Comparison of ENCODE assay signal across 12 mouse cellular contexts in genomic region chr1:160149291-160149906, GRCm38 (mm10). TPM values are rescaled to one million over a fixed set of nuclear protein-coding genes. Genes with fewer than 3 reads are reported as not detected.
DNase-seq lines count a peak whose midpoint lies in the region; ATAC-seq lines count a peak whose summit lies in the region.
"Had no signal": no experiment of that assay in that cellular context is flagged by ENCODE, and none has a peak within 500 bp of the region (broad histone marks: within the 10 kb centered on the region; RNA-seq: fewer than 3 reads in every experiment).

No protein-coding gene starts in this region.

- no peak overlapping the region for H3K4me2 ChIP-seq in kidney, embryonic 14.5 days (replicated peaks; ENCODE audit: low read depth, low read length)
- H3K4me2 ChIP-seq: heart, embryonic 12.5 days; lung, embryonic 14.5 days; neural tube, embryonic 12.5 days had no signal

- no peaks in the 10 kb centered on the region for H3K9me3 ChIP-seq in kidney, embryonic 14.5 days (ENCODE audit: control insufficient read depth, low read length)
- H3K9me3 ChIP-seq: heart, embryonic 12.5 days; neural tube, embryonic 12.5 days had no signal

- 40% methylated on average over 11 of the region's 11 CpGs for WGBS in kidney, embryonic 14.5 days

- no peak overlapping the region for H3K9ac ChIP-seq in kidney, embryonic 14.5 days (ENCODE audit: low read depth, low read length)
- H3K9ac ChIP-seq: heart, embryonic 12.5 days; lung, embryonic 14.5 days; neural tube, embryonic 12.5 days had no signal

- no peaks in the 10 kb centered on the region for H3K36me3 ChIP-seq in kidney, embryonic 14.5 days (ENCODE audit: control insufficient read depth, insufficient read depth, low read length)
- H3K36me3 ChIP-seq: heart, embryonic 12.5 days; neural tube, embryonic 12.5 days had no signal

- 0 out of 2 replicates have a peak, but pooled peaks have one; percentile 16 for ATAC-seq in kidney, embryonic 14.5 days (ENCODE audit: low FRiP score, low TSS enrichment)

- H3K4me3 ChIP-seq in kidney, embryonic 14.5 days (ENCODE audit: low read length) = no peak overlapping the region
- H3K4me3 ChIP-seq: heart, embryonic 12.5 days; neural tube, embryonic 12.5 days had no signal

- no peaks in the 10 kb centered on the region for H3K4me1 ChIP-seq in kidney, embryonic 14.5 days (ENCODE audit: control insufficient read depth, insufficient read depth, low read length)
- H3K4me1 ChIP-seq: heart, embryonic 12.5 days had no signal

- no peaks in the 10 kb centered on the region for H3K27me3 ChIP-seq in kidney, embryonic 14.5 days (ENCODE audit: control insufficient read depth, insufficient read depth, low read length)
- H3K27me3 ChIP-seq: heart, embryonic 12.5 days; neural tube, embryonic 12.5 days had no signal

- H3K27ac ChIP-seq in kidney, embryonic 14.5 days (ENCODE audit: low read depth, low read length) = no peak overlapping the region
- H3K27ac ChIP-seq: neural tube, embryonic 12.5 days had no signal

- no peak for DNase-seq in kidney, adult 11 months
- DNase-seq in frontal cortex, postnatal 25 days (ENCODE audit: low spot score in 2 of 2) = peak; percentile 8 to 17
- peak; percentile 38 to 40 for DNase-seq in layer of hippocampus, postnatal 36 days
- DNase-seq in right cerebral cortex, postnatal 10 days (ENCODE audit: low spot score in 2 of 2) = peak; percentile 62 to 69
- no peak for DNase-seq in ovary, postnatal 10 days (ENCODE audit: low spot score)
- DNase-seq in adrenal gland, adult 8-10 months = no peak
- no peak for DNase-seq in T-cell, adult 2 months (ENCODE audit: low spot score)
- DNase-seq: kidney, postnatal 4 days; lung, embryonic 14.5 days had no signal

RNA-seq across cellular contexts. Expression of gene Tnn, which starts 4.0 kb away (rescaled TPM):
- 0.28 and 0.31 TPM in 2 replicates for polyA plus RNA-seq in kidney, embryonic 14.5 days (2014; fragmentation: Nextera tagmentation; extraction: Ambion mirVana)
- total RNA-seq in layer of hippocampus, postnatal 36 days (2021) = under 1 TPM; 0.08 to 0.10 TPM
- total RNA-seq in adrenal gland, adult 8-10 months (2022) = under 1 TPM; 0.24 to 0.46 (median 0.29) TPM
- polyA plus RNA-seq: heart, embryonic 12.5 days had no signal

RNA-seq across cellular contexts. Expression of gene Mrps14, which starts 45.6 kb away (rescaled TPM):
- polyA plus RNA-seq in kidney, embryonic 14.5 days (2014; fragmentation: Nextera tagmentation; extraction: Ambion mirVana) = 250 and 358 TPM in 2 replicates
- 10 to 100 TPM; 62.8 to 76.7 TPM for total RNA-seq in layer of hippocampus, postnatal 36 days (2021)
- 100 to 1,000 TPM in 2 of 4 experiments, 10 to 100 TPM in 2; 88.5 to 119 (median 104) TPM for total RNA-seq in adrenal gland, adult 8-10 months (2022)

Comparison
In these comparisons a context has a peak if more than half of its experiments do, and no peak if none do; other contexts are left out.
1. DNase-seq: peak in frontal cortex, postnatal 25 days (2 of 2), layer of hippocampus, postnatal 36 days (2 of 2) and right cerebral cortex, postnatal 10 days (2 of 2); none in kidney, adult 11 months (single experiment), ovary, postnatal 10 days (single experiment), adrenal gland, adult 8-10 months (single experiment) and T-cell, adult 2 months (single experiment).